In genomic region chr8:103664796-103665195, GRCm38 (mm10) we compare ENCODE assay signal across 22 mouse cellular contexts.
DNase-seq lines count a peak whose midpoint lies in the region; ATAC-seq lines count a peak whose summit lies in the region.
"Had no signal": no experiment of that assay in that cellular context is flagged by ENCODE, and none has a peak within 500 bp of the region (broad histone marks: within the 10 kb centered on the region; RNA-seq: fewer than 3 reads in every experiment).

No protein-coding gene starts in this region.

- peak; percentile 21 for DNase-seq in heart, adult 11 months
- no peak for DNase-seq in heart, adult 8-10 months (ENCODE audit: low spot score)
- DNase-seq in 3134 (ENCODE audit: extremely low read depth, insufficient read length, low spot score) (peak; percentile 70), R1 (ENCODE audit: low read depth, low spot score) (peak; percentile 42)
- DNase-seq in Muller cell, postnatal 12 days (ENCODE audit: inconsistent ontology term): peak; percentile 69
- DNase-seq in cerebellum, postnatal 25 days: no peak
- DNase-seq in left cerebral cortex, adult 8-10 months (ENCODE audit: low spot score in 2 of 2): no peak
- DNase-seq: adrenal gland, adult 2 months; adrenal gland, postnatal 10 days; adrenal gland, postnatal 25 days; B cell, adult 2 months; cerebellum, adult 11 months; cerebellum, adult 18-20 months; cerebellum, adult 8-10 months; cerebellum, adult 9-11 months; cerebellum, postnatal 14 days; forebrain, postnatal 0 days had no signal

- ATAC-seq in erythroid progenitor cell, adult 5-6 weeks (replicated peaks; ENCODE audit: low FRiP score, poor library complexity, severe bottlenecking): no peak
- ATAC-seq: CD4-positive, CD25-positive, alpha-beta regulatory T cell, adult 4 months; forebrain, embryonic 13.5 days; forebrain, embryonic 15.5 days; forebrain, postnatal 0 days; Patski had no signal

Comparison
In these comparisons a context has a peak if more than half of its experiments do, and no peak if none do; other contexts are left out.
1. DNase-seq: peak in heart, adult 11 months (single experiment), 3134 (single experiment), Muller cell, postnatal 12 days (single experiment) and R1 (single experiment); none in heart, adult 8-10 months (single experiment), cerebellum, postnatal 25 days (0 of 2) and left cerebral cortex, adult 8-10 months (0 of 2).